Mouse (Mus musculus) common myeloid progenitor, adult 5-6 weeks (primary cell): ENCODE results near the gene Scfd2. TPM values are rescaled to one million over a fixed set of nuclear protein-coding genes. Genes with fewer than 3 reads are reported as not detected.

Source experiments
- ATAC-seq: replicated peaks from 2 replicates; pipeline ENCODE4 v1.8.0; 2016; ENCODE audit warnings: low read depth, mild to moderate bottlenecking, moderate TSS enrichment, inconsistent platforms; ENCODE audit not compliant: poor library complexity, severe bottlenecking
- total RNA-seq: library from RNA; stranded (forward); fragments of 200-1000, 187-1606 nt; gene quantifications from 2 replicates; pipeline ENCODE4 v1.2.3, GENCODE M21; 2017

The Scfd2 gene
- 17.0 and 24.4 TPM in 2 replicates for total RNA-seq

GRCm38 (mm10) chr5:74531630-74532280 is at the start of gene Scfd2:
Scfd2 (minus strand) TSS chr5:74531759.
- peak; percentile 87 for ATAC-seq

GRCm38 (mm10) chr5:74571767-74572166 is 40.2 kb upstream of the Scfd2 start:
- no peak for ATAC-seq

DNA sequence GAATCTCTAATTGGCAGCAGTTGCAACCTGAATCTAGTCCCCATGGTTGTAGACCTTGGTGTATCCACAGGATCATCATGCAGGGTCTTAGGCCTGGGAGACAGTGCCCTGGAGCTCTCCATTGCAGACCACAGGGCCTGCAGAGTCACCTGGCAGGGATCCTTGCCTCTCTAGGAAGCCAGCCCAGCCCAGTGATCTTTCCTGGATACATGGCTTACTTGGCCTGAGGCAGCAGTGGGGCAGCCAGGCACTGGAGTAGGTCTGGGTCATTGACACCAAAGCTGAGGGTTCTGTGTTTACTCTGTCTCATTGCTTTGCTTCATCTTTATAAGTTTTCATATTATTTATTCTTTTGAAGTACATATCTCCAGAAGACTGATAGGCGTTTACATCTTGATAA is 29.6 kb upstream of the Scfd2 start:
- no peak for ATAC-seq

- no peak for ATAC-seq
These were observed 18.0 kb upstream of the Scfd2 start for GRCm38 (mm10) chr5:74549566-74549965.

GRCm38 (mm10) chr5:74545606-74546005 is 14.0 kb upstream of the Scfd2 start:
- ATAC-seq: no peak

DNA sequence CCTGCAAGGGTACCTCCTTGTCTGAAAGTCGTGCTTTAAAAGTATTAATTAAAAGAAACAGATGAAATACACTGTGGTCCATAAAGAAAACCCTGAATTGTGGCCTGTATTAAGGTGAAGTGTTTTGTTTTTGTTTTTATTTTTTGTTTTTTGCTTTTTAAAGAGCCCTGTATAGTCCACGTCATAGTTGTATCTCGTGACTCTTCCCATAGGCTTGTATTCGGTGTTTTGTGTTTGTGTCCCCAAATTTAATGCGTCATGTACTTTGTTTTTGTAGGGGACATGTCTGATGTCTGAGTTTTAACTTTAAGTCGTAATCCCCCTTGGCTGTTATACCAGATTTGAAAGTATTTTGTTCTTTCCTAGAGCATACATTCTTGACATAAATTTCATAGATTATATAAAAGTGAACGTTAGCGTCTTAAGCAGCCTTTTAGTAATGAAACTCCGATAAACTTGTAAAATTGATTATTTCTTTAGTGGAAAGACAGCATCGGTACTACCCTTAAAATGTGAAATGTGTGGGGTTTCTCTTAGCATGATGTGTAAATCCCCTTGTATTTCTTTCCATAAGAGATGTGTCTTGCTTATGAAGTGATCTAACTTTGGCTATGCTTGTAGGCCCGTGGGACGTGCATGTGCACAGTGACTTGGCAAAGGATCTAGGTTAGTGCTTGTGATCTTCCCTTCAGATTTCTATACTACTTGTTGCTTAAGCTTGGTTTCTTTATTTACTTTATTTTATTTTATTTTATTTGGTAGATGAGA is 4.8 kb upstream of the Scfd2 start:
- ATAC-seq: no peak

DNA sequence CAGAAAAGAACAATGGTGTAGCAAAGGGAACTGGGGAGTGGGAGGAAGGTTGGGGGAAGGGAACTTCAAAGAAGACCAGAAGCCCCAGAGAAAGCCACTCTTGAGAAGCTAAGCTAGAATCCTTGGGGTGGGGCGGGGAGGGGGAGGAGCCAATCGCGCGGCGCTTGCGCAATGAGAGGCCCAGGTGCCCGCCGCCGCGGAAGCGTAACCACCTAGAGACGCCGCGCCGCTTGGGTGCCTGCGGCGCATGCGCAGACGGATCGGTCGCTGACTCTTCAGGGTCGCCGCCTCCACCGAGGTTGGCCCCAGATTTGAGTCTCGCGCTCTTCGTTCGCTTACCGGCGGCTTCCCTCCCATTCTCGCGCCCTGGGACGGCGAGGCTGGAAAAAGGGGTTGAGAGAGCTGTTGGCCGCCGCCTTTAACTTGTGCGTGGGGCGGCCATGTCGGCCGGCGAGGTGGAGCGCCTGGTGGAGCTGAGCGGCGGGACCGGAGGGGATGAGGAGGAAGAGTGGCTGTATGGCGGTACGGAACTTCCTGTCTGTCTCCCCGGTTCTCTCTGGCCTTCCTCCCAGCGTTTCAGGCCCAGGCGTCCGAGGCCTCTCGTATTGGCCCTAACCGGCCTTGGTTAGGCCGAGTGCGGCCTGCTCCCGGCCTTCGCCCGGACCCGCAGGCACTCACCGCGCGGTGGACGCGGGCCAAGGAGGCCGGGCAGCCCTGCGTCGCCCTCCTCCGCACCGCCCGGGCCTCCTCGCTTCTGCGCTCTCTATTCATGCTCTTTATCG is 3.9 kb upstream of the Scfd2 start, which contains the start of gene Fip1l1:
Gene Fip1l1 (plus strand): TSS at position 210 of the 782 bp plus-strand sequence.
- peak; percentile 56 for ATAC-seq

- no peak for ATAC-seq
These were observed 774 bp downstream of the Scfd2 start for GRCm38 (mm10) chr5:74530785-74531184.

- ATAC-seq: no peak
These were observed 4.5 kb downstream of the Scfd2 start for GRCm38 (mm10) chr5:74527025-74527424.

- ATAC-seq: no peak
These were observed 19.9 kb downstream of the Scfd2 start for GRCm38 (mm10) chr5:74511686-74512085.

DNA sequence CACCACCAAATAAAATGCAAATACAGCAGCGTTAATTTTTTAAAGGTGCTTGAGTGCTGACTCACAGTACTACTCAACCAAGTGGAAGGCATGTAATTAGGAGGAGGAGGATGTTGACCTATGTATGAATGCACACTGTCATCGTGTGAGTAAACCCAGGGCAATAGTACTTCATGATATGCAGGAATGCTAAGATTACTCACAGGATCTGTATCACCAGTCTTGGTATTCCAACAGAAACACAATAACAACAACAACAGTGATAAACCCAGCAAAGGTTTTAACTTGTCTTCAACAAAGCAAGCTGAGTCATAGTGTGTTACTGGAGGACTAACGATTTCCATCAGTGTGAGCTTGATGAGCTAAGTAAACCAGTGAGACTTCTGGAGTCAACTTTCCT is 38.9 kb downstream of the Scfd2 start:
- ATAC-seq: no peak

DNA sequence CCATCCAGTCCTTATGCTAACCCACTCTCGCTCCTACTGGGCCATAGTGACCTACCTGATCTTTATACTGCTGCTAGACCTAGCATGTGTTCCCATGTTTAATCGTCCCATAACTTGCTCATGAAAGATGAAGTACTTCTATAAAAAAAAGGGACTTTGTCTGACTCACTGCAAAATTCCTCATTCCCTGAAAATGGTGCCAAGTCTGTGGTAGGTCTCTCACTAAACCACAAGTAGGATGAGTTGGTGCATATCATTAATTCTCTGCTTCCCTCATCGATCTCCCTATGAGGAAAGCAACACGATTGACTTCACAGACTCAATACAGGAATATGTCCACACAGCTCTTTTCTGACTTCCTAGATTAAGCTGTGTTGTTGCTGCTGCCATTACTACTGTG is 46.9 kb downstream of the Scfd2 start:
- no peak for ATAC-seq

DNA sequence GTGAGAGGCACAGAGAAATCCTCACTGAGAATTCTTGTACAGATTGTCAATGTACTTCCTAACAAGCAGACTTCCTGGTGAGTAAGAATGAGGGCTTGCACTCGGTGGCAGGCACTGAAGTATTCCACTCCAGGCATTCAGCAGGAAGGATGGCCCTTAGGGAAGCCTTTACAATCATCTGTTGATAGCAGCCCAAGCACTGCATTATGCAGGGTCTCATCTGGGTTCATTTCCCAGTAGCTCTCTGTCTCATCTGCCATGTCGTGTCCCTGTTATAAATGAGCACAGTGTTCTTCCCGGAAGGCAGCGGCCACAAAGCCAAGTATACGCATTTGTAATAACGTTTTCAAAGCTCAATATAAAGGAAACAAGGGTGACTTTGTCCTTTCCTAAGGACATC is 48.9 kb downstream of the Scfd2 start:
- no peak for ATAC-seq

DNA sequence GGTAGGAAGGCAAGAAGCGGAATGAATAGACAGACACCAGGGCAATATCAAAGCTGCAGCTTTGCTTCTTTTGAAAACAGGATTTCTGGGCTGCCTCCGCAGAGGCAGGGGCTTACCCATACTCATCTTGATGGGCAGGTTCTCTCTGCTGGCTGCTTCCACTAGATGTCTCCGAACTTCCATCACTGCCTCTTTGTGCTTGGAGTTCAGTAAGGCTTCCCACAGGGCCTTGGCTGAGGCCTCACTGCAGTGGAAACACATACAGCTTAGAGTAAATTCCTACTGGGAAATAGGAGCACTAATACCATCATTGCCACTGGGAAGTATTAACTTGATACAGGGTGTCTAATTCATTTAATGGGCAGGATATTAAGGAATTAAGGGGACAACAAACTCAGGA is 49.5 kb downstream of the Scfd2 start:
- ATAC-seq: no peak

GRCm38 (mm10) chr5:74480409-74480808 is 51.1 kb downstream of the Scfd2 start:
- ATAC-seq: no peak

DNA sequence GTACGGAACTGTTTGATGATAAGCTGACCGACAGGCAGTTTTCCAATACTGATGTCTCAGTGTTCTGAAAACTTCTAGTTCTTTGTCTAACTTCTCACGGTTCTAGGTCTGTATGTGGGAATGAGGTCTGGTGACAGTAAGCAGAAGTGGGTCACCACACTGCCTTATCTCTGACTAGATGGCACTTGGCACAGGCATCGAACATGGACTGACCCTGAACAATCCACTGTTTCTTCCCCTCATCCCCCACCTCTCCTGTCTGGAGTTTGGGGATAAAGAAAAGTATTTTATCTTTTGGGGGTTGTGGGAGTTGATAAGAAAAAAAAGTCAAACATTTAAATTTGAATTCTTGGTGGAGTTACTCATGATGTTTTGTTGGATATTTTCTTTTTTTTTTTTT is 51.6 kb downstream of the Scfd2 start:
- peak; percentile 65 for ATAC-seq

GRCm38 (mm10) chr5:74479157-74479556 is 52.4 kb downstream of the Scfd2 start:
- no peak for ATAC-seq

DNA sequence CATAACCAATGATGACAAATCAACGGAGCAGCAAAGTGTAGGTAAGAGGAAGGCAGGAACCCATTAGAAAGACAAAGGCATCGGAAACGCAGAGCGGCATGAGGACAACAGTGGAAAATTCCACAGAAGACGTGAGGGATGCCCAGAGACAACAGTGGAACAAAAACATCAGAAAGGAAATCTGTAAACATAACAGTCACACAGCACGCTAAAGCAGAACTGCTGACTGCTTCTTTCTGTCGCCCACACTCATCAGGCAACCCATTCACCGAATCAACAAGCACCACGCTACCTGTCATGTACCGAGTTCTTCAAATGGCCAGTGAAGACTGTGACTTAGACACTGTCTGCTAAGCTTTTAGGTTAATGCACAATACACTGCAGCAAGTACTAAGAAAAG is 55.0 kb downstream of the Scfd2 start:
- ATAC-seq: no peak

- no peak for ATAC-seq
These were observed 58.4 kb downstream of the Scfd2 start for GRCm38 (mm10) chr5:74473117-74473516.

- 0 out of 2 replicates have a peak, but pooled peaks have one; percentile 18 for ATAC-seq
These were observed 60.7 kb downstream of the Scfd2 start for GRCm38 (mm10) chr5:74470819-74471218.

GRCm38 (mm10) chr5:74469620-74470019 is 61.9 kb downstream of the Scfd2 start:
- no peak for ATAC-seq
